Mouse (Mus musculus): ENCODE measurements around the gene Ccp110. TPM values are rescaled to one million over a fixed set of nuclear protein-coding genes. Genes with fewer than 3 reads are reported as not detected.

The Ccp110 gene
- polyA plus RNA-seq, 1 experiment: 72.8 TPM

DNA sequence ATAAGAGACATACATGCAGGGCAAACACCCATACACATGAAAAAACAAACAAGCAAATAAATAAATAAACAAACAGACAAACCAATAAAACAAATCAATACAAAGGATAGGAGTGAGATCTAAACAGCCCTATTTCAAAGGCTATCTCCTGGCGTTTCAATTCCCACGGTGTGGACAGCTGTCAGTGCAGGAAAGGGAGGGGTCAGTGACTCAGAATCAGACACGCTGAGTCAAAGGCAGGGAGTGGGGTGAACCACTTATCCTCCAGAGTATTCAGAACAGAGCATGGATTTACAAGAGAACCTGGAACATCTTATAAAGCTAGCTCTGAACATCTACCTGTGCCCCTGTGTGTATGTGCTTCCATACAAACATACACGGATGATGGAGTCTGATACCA, 15.2 kb upstream of the Ccp110 start:
- DNase-seq: no peak
- 37% methylated on average over 4 of the region's 4 CpGs for WGBS
- Histone ChIP-seq H3K27me3 (ENCODE audit: control insufficient read depth, insufficient read depth, low read length) (no peaks in the 10 kb centered on the region), H3K4me1 (ENCODE audit: control insufficient read depth, insufficient read depth, low read length) (no peaks in the 10 kb centered on the region), H3K4me3 (replicated peaks; ENCODE audit: insufficient read depth, low read depth, low read length) (no peak overlapping the region), H3K27ac (ENCODE audit: insufficient read depth, low read length) (no peak overlapping the region)
- TF ChIP-seq CTCF (IDR thresholded peaks at IDR 0.05; ENCODE audit: borderline replicate concordance, insufficient read depth, low read depth, low read length): no peak
- no peak for TF ChIP-seq POLR2A (IDR thresholded peaks at IDR 0.05; ENCODE audit: borderline replicate concordance, insufficient read depth, low read length)

GRCm38 (mm10) chr7:118698882-118699281, 13.5 kb upstream of the Ccp110 start:
- no peak for DNase-seq
- H3K27me3 ChIP-seq (ENCODE audit: control insufficient read depth, insufficient read depth, low read length): no peaks in the 10 kb centered on the region
- no peak overlapping the region for H3K27ac ChIP-seq (ENCODE audit: insufficient read depth, low read length)
- TF ChIP-seq POLR2A (IDR thresholded peaks at IDR 0.05; ENCODE audit: borderline replicate concordance, insufficient read depth, low read length) (no peak), CTCF (IDR thresholded peaks at IDR 0.05; ENCODE audit: borderline replicate concordance, insufficient read depth, low read depth, low read length) (no peak)
- WGBS: 92% methylated on average over 9 of the region's 9 CpGs
- H3K4me1 ChIP-seq (ENCODE audit: control insufficient read depth, insufficient read depth, low read length): no peaks in the 10 kb centered on the region
- no peak overlapping the region for H3K4me3 ChIP-seq (replicated peaks; ENCODE audit: insufficient read depth, low read depth, low read length)

DNA sequence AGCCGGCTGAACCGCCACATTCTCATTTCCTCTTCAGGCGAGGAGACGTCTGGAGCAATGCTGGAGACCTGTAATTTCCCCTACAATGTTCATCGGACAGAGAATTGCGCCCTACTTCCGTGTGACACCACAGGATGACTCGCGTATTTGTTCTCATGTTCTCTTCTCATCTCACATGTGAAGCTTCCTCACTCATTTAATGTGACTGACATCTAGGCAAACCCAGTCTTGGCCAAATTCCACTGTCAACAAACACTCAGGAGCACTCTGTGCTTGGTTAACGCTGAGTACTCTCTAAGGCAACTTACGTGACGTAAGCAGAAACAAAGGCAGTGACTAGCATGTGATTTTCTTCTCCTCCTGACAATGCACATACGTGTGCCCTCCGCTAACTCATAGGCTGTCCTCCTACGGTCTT, 9.2 kb upstream of the Ccp110 start:
- no peak for DNase-seq
- peaks cover 5% of the 10 kb centered on the region; the same call in 1 of the 2 replicates for H3K4me1 ChIP-seq (ENCODE audit: control insufficient read depth, insufficient read depth, low read length)
- H3K27ac ChIP-seq (ENCODE audit: insufficient read depth, low read length): no peak overlapping the region
- TF ChIP-seq CTCF (IDR thresholded peaks at IDR 0.05; ENCODE audit: borderline replicate concordance, insufficient read depth, low read depth, low read length): no peak
- TF ChIP-seq POLR2A (IDR thresholded peaks at IDR 0.05; ENCODE audit: borderline replicate concordance, insufficient read depth, low read length): no peak
- WGBS: 80% methylated on average over 15 of the region's 15 CpGs
- H3K4me3 ChIP-seq (replicated peaks; ENCODE audit: insufficient read depth, low read depth, low read length): peak overlapping the region; percentile 2
- H3K27me3 ChIP-seq (ENCODE audit: control insufficient read depth, insufficient read depth, low read length): no peaks in the 10 kb centered on the region

- peak overlapping the region; percentile 63 for H3K4me3 ChIP-seq (replicated peaks; ENCODE audit: insufficient read depth, low read depth, low read length)
- DNase-seq: no peak
- TF ChIP-seq POLR2A (IDR thresholded peaks at IDR 0.05; ENCODE audit: borderline replicate concordance, insufficient read depth, low read length): no peak
- TF ChIP-seq CTCF (IDR thresholded peaks at IDR 0.05; ENCODE audit: borderline replicate concordance, insufficient read depth, low read depth, low read length): no peak
- H3K4me1 ChIP-seq (ENCODE audit: control insufficient read depth, insufficient read depth, low read length): peaks cover 5% of the 10 kb centered on the region; the same call in 1 of the 2 replicates
- no peaks in the 10 kb centered on the region for H3K27me3 ChIP-seq (ENCODE audit: control insufficient read depth, insufficient read depth, low read length)
- 64% methylated on average over 9 of the region's 9 CpGs for WGBS
- no peak overlapping the region for H3K27ac ChIP-seq (ENCODE audit: insufficient read depth, low read length)
Measured at GRCm38 (mm10) chr7:118704001-118704850, 8.1 kb upstream of the Ccp110 start.

- Histone ChIP-seq H3K27me3 (ENCODE audit: control insufficient read depth, insufficient read depth, low read length) (no peaks in the 10 kb centered on the region), H3K4me1 (ENCODE audit: control insufficient read depth, insufficient read depth, low read length) (peaks cover 5% of the 10 kb centered on the region; the same call in 1 of the 2 replicates), H3K4me3 (replicated peaks; ENCODE audit: insufficient read depth, low read depth, low read length) (peak within 1 kb of the TSS; percentile 63), H3K27ac (ENCODE audit: insufficient read depth, low read length) (peak within 1 kb of the TSS; percentile 89)
- TF ChIP-seq POLR2A (IDR thresholded peaks at IDR 0.05; ENCODE audit: borderline replicate concordance, insufficient read depth, low read length) (peak; percentile 69; the same call in 1 of the 2 replicates), CTCF (IDR thresholded peaks at IDR 0.05; ENCODE audit: borderline replicate concordance, insufficient read depth, low read depth, low read length) (no peak)
- under 1% methylated on average over 66 of the region's 66 CpGs for WGBS
- DNase-seq: peak; percentile 94 to 95
Measured at GRCm38 (mm10) chr7:118705101-118705961, 7.0 kb upstream of the Ccp110 start, which contains the start of gene Gde1. Gene Gde1 (minus strand): TSS chr7:118705778.

- no peak for DNase-seq
- Histone ChIP-seq H3K27me3 (ENCODE audit: control insufficient read depth, insufficient read depth, low read length) (no peaks in the 10 kb centered on the region), H3K4me3 (replicated peaks; ENCODE audit: insufficient read depth, low read depth, low read length) (peak overlapping the region; percentile 63), H3K27ac (ENCODE audit: insufficient read depth, low read length) (peak overlapping the region; percentile 84; the same call in 1 of the 2 replicates), H3K4me1 (ENCODE audit: control insufficient read depth, insufficient read depth, low read length) (peaks cover 5% of the 10 kb centered on the region; the same call in 1 of the 2 replicates)
- TF ChIP-seq POLR2A (IDR thresholded peaks at IDR 0.05; ENCODE audit: borderline replicate concordance, insufficient read depth, low read length): no peak
- TF ChIP-seq CTCF (IDR thresholded peaks at IDR 0.05; ENCODE audit: borderline replicate concordance, insufficient read depth, low read depth, low read length): no peak
- 24% methylated on average over 6 of the region's 6 CpGs for WGBS
Measured at GRCm38 (mm10) chr7:118706051-118706450, 6.3 kb upstream of the Ccp110 start.

GRCm38 (mm10) chr7:118706488-118706887, 5.9 kb upstream of the Ccp110 start:
- Histone ChIP-seq H3K4me3 (replicated peaks; ENCODE audit: insufficient read depth, low read depth, low read length) (no peak overlapping the region), H3K27me3 (ENCODE audit: control insufficient read depth, insufficient read depth, low read length) (no peaks in the 10 kb centered on the region), H3K27ac (ENCODE audit: insufficient read depth, low read length) (no peak overlapping the region; the same call in 1 of the 2 replicates), H3K4me1 (ENCODE audit: control insufficient read depth, insufficient read depth, low read length) (peaks cover 5% of the 10 kb centered on the region; the same call in 1 of the 2 replicates)
- WGBS: 91% methylated on average over 5 of the region's 5 CpGs
- TF ChIP-seq CTCF (IDR thresholded peaks at IDR 0.05; ENCODE audit: borderline replicate concordance, insufficient read depth, low read depth, low read length): no peak
- no peak for TF ChIP-seq POLR2A (IDR thresholded peaks at IDR 0.05; ENCODE audit: borderline replicate concordance, insufficient read depth, low read length)
- no peak for DNase-seq

All from cerebellum, adult 2 months (tissue).